Mouse (Mus musculus) right cerebral cortex, postnatal 14 days (tissue): Measurements from ENCODE around the gene Susd4.

Experiments used
- DNase-seq: peaks from one replicate; pipeline ENCODE4 v3.0.0; 2022

The Susd4 gene

GRCm38 (mm10) chr1:182763716-182764461 is at the start of gene Susd4:
TSS of gene Susd4 (plus strand) at chr1:182763860.
- DNase-seq, result peak; percentile 93

GRCm38 (mm10) chr1:182714236-182714935 is 49.3 kb upstream of the Susd4 start:
- no peak for DNase-seq

GRCm38 (mm10) chr1:182727541-182727940 is 36.1 kb upstream of the Susd4 start:
- no peak for DNase-seq

- no peak for DNase-seq
These were observed 34.7 kb upstream of the Susd4 start for GRCm38 (mm10) chr1:182729002-182729401.

GRCm38 (mm10) chr1:182732695-182733094 is 31.0 kb upstream of the Susd4 start:
- no peak for DNase-seq

- no peak for DNase-seq
These were observed 27.8 kb upstream of the Susd4 start for GRCm38 (mm10) chr1:182735891-182736290.

GRCm38 (mm10) chr1:182747081-182747480 is 16.6 kb upstream of the Susd4 start:
- DNase-seq, result no peak

GRCm38 (mm10) chr1:182747834-182748233 is 15.8 kb upstream of the Susd4 start:
- DNase-seq, result no peak

- DNase-seq, result no peak
These were observed 14.6 kb upstream of the Susd4 start, which contains the start of gene Ccdc185 for GRCm38 (mm10) chr1:182749080-182749479. TSS of gene Ccdc185 (minus strand) at chr1:182749180.

- no peak for DNase-seq
These were observed 12.4 kb upstream of the Susd4 start for GRCm38 (mm10) chr1:182751301-182751700.

GRCm38 (mm10) chr1:182753694-182754093 is 10.0 kb upstream of the Susd4 start:
- DNase-seq, result no peak

- no peak for DNase-seq
These were observed 8.8 kb upstream of the Susd4 start for GRCm38 (mm10) chr1:182754865-182755264.

- DNase-seq, result no peak
These were observed 4.9 kb upstream of the Susd4 start for GRCm38 (mm10) chr1:182758783-182759182.

- peak; percentile 22 for DNase-seq
These were observed 407 bp upstream of the Susd4 start for GRCm38 (mm10) chr1:182763191-182763715.

- peak; percentile 37 for DNase-seq
These were observed 1.1 kb downstream of the Susd4 start for GRCm38 (mm10) chr1:182764541-182765281.

- no peak for DNase-seq
These were observed 11.9 kb downstream of the Susd4 start for GRCm38 (mm10) chr1:182775576-182775975.

- DNase-seq, result no peak
These were observed 13.2 kb downstream of the Susd4 start for GRCm38 (mm10) chr1:182776749-182777410.

- no peak for DNase-seq
These were observed 14.6 kb downstream of the Susd4 start for GRCm38 (mm10) chr1:182778225-182778624.

- DNase-seq, result no peak
These were observed 15.4 kb downstream of the Susd4 start for GRCm38 (mm10) chr1:182779024-182779520.

GRCm38 (mm10) chr1:182783774-182784173 is 20.1 kb downstream of the Susd4 start:
- no peak for DNase-seq

- DNase-seq, result no peak
These were observed 21.1 kb downstream of the Susd4 start for GRCm38 (mm10) chr1:182784784-182785183.

- DNase-seq, result no peak
These were observed 21.8 kb downstream of the Susd4 start for GRCm38 (mm10) chr1:182785504-182785903.
